Mouse (Mus musculus) small intestine, adult 2 months (tissue): Measurements from ENCODE around the gene Gprc5d.

Experiments
- CTCF ChIP-seq: fragments of 200-500 bp; IDR thresholded peaks from 2 replicates; pipeline ENCODE4 v1.5.1; 2012; ENCODE audit warnings: low read depth, mild to moderate bottlenecking, control low read depth, inconsistent platforms, low read length, moderate library complexity, mixed read lengths; ENCODE audit not compliant: insufficient replicate concordance, insufficient read length; ENCODE audit errors: extremely low read depth
- POLR2A ChIP-seq: fragments of 200-500 bp; IDR thresholded peaks from 2 replicates; pipeline ENCODE4 v1.6.1; 2012; ENCODE audit warnings: low read depth, mild to moderate bottlenecking, control low read depth, inconsistent platforms, low read length, moderate library complexity

DNA sequence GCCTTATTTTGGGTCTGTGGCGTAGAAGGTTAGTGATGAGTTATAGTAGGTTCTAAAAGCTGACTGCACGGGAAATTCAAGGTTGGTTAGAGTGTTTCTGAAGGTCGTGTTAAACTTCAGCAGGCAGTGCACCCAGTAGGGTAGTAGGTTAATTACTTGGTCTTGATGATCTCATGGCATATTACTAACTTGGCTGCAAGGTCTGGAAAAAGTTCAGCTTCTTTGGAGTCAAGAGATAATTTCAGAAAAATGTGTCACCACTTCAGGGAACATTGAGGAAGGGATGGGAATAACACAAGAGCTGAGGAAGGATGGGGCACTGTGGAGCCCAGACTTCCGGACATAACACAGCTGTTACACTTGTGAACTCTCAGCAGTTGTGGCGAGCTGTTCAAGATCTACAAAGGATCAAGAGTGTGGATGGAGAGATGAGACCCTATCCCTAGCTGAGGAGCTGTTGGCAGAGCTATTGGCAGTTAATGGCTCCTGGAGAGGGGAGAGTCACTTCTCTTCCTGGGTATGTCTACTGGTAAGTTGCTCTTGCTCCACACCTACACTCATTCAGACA lies 15.3 kb downstream of the Gprc5d start:
- TF ChIP-seq CTCF (no peak), POLR2A (no peak)
